Comparison of ENCODE assay signal across 16 mouse cellular contexts in the genomic region with DNA sequence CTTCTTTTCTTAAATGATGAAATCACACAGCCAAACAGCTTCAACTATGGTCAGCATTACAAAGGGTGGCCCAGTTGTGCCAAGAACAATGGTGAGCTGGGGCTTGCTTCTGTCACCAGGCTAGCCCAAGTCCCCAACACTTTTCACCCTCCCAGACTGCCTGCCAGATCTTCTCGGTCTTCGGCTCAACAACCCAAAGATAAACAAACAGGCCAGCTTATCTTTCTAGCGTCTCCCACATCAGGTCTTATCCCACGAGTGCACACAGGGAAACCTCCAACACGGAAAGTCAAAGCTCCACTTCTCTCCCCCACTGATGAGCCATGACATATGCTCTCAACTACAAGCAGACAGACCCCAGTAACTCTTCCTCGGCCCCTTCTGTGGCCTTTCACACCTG. TPM values are rescaled to one million over a fixed set of nuclear protein-coding genes. Genes with fewer than 3 reads are reported as not detected.
DNase-seq lines count a peak whose midpoint lies in the region; ATAC-seq and TF ChIP-seq lines count a peak whose summit lies in the region.
"Had no signal": no experiment of that assay in that cellular context is flagged by ENCODE, and none has a peak within 500 bp of the region (broad histone marks: within the 10 kb centered on the region; RNA-seq: fewer than 3 reads in every experiment).

No protein-coding gene starts in this region.

- DNase-seq in heart, postnatal 25 days (ENCODE audit: low spot score): no peak
- no peak for DNase-seq in thymus, adult 2 months
- no peak for DNase-seq in thymus, postnatal 4 days
- DNase-seq in liver, embryonic 13.5 days: peak; percentile 79
- DNase-seq in yolk sac, embryonic 10.5 days (ENCODE audit: low spot score): peak; percentile 37
- no peak for DNase-seq in ovary, postnatal 10 days (ENCODE audit: low spot score)
- DNase-seq in urinary bladder, adult 18-20 months (ENCODE audit: low spot score in 2 of 2): no peak
- DNase-seq: adrenal gland, postnatal 14 days; cerebellum, adult 11 months; kidney, adult 11 months; lung, postnatal 36 days had no signal

- no peak overlapping the region for H3K4me2 ChIP-seq in heart, embryonic 12.5 days
- H3K4me2 ChIP-seq in liver, embryonic 13.5 days: peak overlapping the region; percentile 50
- H3K4me2 ChIP-seq: hindbrain, embryonic 13.5 days; limb, embryonic 12.5 days; midbrain, embryonic 15.5 days; neural tube, embryonic 12.5 days had no signal

- no peak for TF ChIP-seq CTCF in thymus, adult 2 months (IDR thresholded peaks at IDR 0.05; ENCODE audit: borderline replicate concordance, control insufficient read depth, extremely low read depth, insufficient read depth, low read length, poor library complexity)

- peak; percentile 66 for ATAC-seq in heart, embryonic 12.5 days (ENCODE audit: insufficient number of reproducible peaks, low FRiP score)
- ATAC-seq in liver, embryonic 13.5 days (ENCODE audit: low read depth): peak; percentile 91
- ATAC-seq: midbrain, embryonic 15.5 days had no signal

- no peak for TF ChIP-seq POLR2A in thymus, adult 2 months (IDR thresholded peaks at IDR 0.05; ENCODE audit: control insufficient read depth, extremely low read depth, insufficient read depth, low read length, poor library complexity)

- H3K36me3 ChIP-seq in heart, embryonic 12.5 days: no peaks in the 10 kb centered on the region
- no peaks in the 10 kb centered on the region for H3K36me3 ChIP-seq in thymus, adult 2 months (ENCODE audit: control insufficient read depth, insufficient read depth, low read length)
- peaks cover 9% of the 10 kb centered on the region; the same call in 1 of the 2 replicates for H3K36me3 ChIP-seq in liver, embryonic 13.5 days
- H3K36me3 ChIP-seq: limb, embryonic 12.5 days; midbrain, embryonic 15.5 days; neural tube, embryonic 12.5 days had no signal

- peaks cover 93% of the 10 kb centered on the region for H3K4me1 ChIP-seq in heart, embryonic 12.5 days (replicated peaks)
- peaks cover 52% of the 10 kb centered on the region for H3K4me1 ChIP-seq in thymus, adult 2 months (replicated peaks; ENCODE audit: control insufficient read depth, insufficient read depth, low read length)
- peaks cover 99% of the 10 kb centered on the region for H3K4me1 ChIP-seq in liver, embryonic 13.5 days (replicated peaks)

- 14% methylated on average over 6 of the region's 6 CpGs for WGBS in heart, embryonic 12.5 days
- 91% methylated on average over 6 of the region's 6 CpGs for WGBS in thymus, adult 2 months
- WGBS in liver, embryonic 13.5 days (ENCODE audit: insufficient replicate concordance): 4% methylated on average over 6 of the region's 6 CpGs

- no peak overlapping the region for H3K4me3 ChIP-seq in heart, embryonic 12.5 days
- H3K4me3 ChIP-seq in thymus, adult 2 months (ENCODE audit: control insufficient read depth, insufficient read depth, low read length): no peak overlapping the region
- peak overlapping the region; percentile 21 for H3K4me3 ChIP-seq in liver, embryonic 13.5 days (replicated peaks)
- H3K4me3 ChIP-seq: hindbrain, embryonic 13.5 days; limb, embryonic 12.5 days; midbrain, embryonic 15.5 days; neural tube, embryonic 12.5 days had no signal

- intact Hi-C loops in heart, postnatal 25 days (cut with DNase I): no loop called here

- H3K9me3 ChIP-seq in heart, embryonic 12.5 days (replicated peaks): no peaks in the 10 kb centered on the region
- no peaks in the 10 kb centered on the region for H3K9me3 ChIP-seq in liver, embryonic 13.5 days (replicated peaks)
- H3K9me3 ChIP-seq: hindbrain, embryonic 13.5 days; limb, embryonic 12.5 days; midbrain, embryonic 15.5 days; neural tube, embryonic 12.5 days had no signal

- H3K27ac ChIP-seq in heart, embryonic 12.5 days (ENCODE audit: poor library complexity, severe bottlenecking): peak overlapping the region; percentile 40; the same call in 1 of the 2 replicates
- H3K27ac ChIP-seq in thymus, adult 2 months (ENCODE audit: control insufficient read depth, insufficient read depth, low read length): peak overlapping the region; percentile 7; the same call in 1 of the 2 replicates
- peak overlapping the region; percentile 91 for H3K27ac ChIP-seq in liver, embryonic 13.5 days
- H3K27ac ChIP-seq: hindbrain, embryonic 13.5 days; limb, embryonic 12.5 days; midbrain, embryonic 15.5 days; neural tube, embryonic 12.5 days had no signal

- no peaks in the 10 kb centered on the region for H3K27me3 ChIP-seq in heart, embryonic 12.5 days (replicated peaks)
- H3K27me3 ChIP-seq in thymus, adult 2 months (ENCODE audit: control insufficient read depth, insufficient read depth, low read length): no peaks in the 10 kb centered on the region
- no peaks in the 10 kb centered on the region for H3K27me3 ChIP-seq in liver, embryonic 13.5 days
- H3K27me3 ChIP-seq: hindbrain, embryonic 13.5 days; limb, embryonic 12.5 days; midbrain, embryonic 15.5 days; neural tube, embryonic 12.5 days had no signal

- H3K9ac ChIP-seq in heart, embryonic 12.5 days: no peak overlapping the region
- peak overlapping the region; percentile 68 for H3K9ac ChIP-seq in liver, embryonic 13.5 days
- H3K9ac ChIP-seq: hindbrain, embryonic 13.5 days; limb, embryonic 12.5 days; midbrain, embryonic 15.5 days; neural tube, embryonic 12.5 days had no signal

RNA-seq across cellular contexts. Expression of gene Stk24, which starts 24.1 kb away (rescaled TPM):
- polyA plus RNA-seq in heart, embryonic 12.5 days (2016; fragmentation: Nextera tagmentation; extraction: Ambion mirVana): 52.9 and 55.6 TPM in 2 replicates
- total RNA-seq in heart, postnatal 25 days (2021): 10 to 100 TPM; 67.1 to 78.4 TPM
- 54.9 and 57.1 TPM in 2 replicates for polyA plus RNA-seq in thymus, adult 2 months (2012; rRNA removed)
- 30.6 and 36.0 TPM in 2 replicates for polyA plus RNA-seq in liver, embryonic 13.5 days (2015; fragmentation: Nextera tagmentation; extraction: Ambion mirVana)

Comparison
In these comparisons a context has a peak if more than half of its experiments do, and no peak if none do; other contexts are left out.
1. H3K27ac ChIP-seq: peak in every context shown above with its lines; median percentile 91 in liver, embryonic 13.5 days; 40 in heart, embryonic 12.5 days; 7 in thymus, adult 2 months.
2. DNase-seq: peak in liver, embryonic 13.5 days (single experiment) and yolk sac, embryonic 10.5 days (single experiment); none in heart, postnatal 25 days (single experiment), thymus, adult 2 months (single experiment), thymus, postnatal 4 days (single experiment), ovary, postnatal 10 days (single experiment) and urinary bladder, adult 18-20 months (0 of 2).